Mouse (Mus musculus) erythroblast, embryonic 14.5 days (primary cell): Measurements from ENCODE around the gene Arhgef15.

ENCODE experiments used
- GATA1 ChIP-seq: IDR thresholded peaks from 2 replicates; pipeline ENCODE4 v1.6.1; 2012; ENCODE audit warnings: low read length, inconsistent platforms, mixed read lengths
- TAL1 ChIP-seq: IDR thresholded peaks from 3 replicates; pipeline ENCODE4 v1.6.1; 2012; ENCODE audit warnings: low read length, inconsistent platforms, mixed read lengths

DNA sequence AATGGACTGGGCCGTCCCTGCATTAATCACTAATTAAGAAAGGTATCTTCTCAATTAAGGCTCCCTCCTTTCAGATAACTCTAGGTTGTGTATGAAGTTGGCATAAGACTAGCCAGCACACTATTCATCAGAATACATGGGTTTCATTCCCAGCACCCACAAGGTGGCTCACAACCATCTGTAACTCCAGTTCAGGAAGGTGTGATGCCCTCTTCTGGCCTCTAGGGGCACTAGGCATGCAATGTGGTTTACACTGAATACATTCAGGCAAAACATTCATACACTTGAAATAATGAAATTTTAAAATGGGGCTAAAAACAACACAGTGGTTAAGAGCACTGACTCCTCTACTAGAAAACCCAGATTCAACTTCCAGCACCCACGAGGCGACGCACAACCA lies 60.2 kb downstream of the Arhgef15 start:
- TF ChIP-seq GATA1 (no peak), TAL1 (no peak)
